Mouse (Mus musculus): ENCODE measurements around the gene Bmpr2.

The Bmpr2 gene

DNA sequence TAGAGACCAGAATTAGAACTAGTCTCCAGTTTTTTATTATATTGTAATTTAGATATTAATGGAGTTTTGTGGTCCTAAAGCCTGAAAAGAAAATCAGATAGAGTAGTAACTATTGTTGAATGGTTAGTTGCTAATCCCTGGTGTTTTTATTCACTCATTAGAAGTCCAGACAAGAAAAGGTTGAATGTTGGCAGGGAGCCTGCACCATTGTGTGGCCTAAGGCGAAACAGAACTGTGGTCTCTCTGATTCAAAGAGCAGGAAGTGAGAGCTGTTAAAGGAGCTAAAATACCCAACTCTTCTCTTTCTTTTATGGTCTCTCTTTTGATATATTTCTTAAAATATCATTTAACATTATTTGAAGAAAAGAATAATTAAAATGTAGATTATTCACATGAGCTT is 32.1 kb downstream of the Bmpr2 start:
- DNase-seq (ENCODE audit: low spot score): no peak

DNA sequence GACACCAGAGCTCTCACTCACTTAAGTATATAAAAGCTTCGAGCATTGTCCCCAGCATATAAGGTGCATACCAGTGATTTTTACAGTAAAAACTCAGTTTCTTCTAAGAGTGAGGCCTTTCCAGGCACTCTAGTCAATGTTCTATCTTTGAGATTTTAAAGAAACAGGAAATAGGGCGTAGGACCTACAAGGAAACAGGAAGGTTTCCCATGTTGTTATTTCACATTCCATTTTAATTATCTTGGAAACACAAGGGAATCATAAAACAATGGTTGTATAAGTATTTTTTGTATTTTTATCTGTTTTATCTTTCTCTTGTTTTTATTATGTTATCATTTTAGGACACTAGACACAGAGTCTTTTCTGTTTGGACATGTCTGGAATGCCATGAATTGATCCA is 34.7 kb downstream of the Bmpr2 start:
- no peak for DNase-seq (ENCODE audit: low spot score)

DNA sequence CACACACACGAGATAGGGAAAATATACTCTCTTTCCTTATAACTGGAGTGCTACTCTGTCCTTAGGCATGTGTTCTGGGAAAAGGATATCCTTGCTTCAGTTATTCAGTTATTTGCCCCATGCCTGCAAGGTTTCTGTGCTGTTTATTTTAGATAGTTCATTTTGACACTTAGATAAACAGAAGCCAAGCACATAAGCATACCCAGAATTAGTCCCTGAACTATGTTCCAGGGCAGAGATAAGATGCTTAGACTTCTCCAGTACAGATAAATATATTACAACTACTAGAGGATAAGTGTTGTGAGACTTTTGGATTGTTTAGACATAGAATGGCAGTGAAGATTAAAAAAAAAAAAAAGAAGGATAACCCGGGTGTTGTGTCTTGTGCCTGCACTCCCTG is 41.2 kb downstream of the Bmpr2 start:
- peak; percentile 40 for DNase-seq (ENCODE audit: low spot score)

DNA sequence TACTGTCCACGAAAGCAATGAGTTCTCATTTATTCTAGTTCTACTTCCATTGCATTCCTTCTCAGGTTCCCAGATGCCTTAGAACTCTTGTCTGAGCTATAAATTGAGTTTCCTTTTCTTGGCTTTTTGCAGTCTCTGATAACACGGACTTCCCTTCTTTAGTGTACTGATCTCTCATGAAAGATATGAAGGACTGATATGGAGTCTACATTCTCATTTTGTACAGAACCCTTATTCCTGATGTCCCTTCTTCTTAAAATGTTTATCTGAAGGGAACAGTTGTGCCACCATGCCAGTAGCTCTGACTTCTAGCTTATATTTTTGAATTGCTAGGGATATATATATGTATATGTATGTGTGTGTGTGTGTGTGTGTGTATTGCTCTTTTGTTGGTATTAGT is 46.7 kb downstream of the Bmpr2 start:
- no peak for DNase-seq (ENCODE audit: low spot score)

DNA sequence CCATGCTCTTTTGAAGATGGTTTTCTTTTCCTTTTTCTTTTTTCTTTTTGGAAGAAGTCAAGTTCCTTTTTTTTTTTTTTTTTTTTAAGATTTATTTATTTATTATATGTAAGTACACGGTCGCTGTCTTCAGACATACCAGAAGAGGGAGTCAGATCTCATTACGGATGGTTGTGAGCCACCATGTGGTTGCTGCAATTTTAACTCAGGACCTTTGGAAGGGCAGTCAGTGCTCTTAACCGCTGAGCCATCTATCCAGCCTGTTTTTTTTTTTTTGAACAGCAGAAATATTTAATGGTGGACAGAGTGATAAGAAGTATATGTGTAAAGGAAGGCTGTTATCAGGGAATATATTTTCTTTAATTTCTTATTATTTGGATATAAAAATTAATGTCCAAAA is 49.6 kb downstream of the Bmpr2 start:
- DNase-seq (ENCODE audit: low spot score): no peak

DNA sequence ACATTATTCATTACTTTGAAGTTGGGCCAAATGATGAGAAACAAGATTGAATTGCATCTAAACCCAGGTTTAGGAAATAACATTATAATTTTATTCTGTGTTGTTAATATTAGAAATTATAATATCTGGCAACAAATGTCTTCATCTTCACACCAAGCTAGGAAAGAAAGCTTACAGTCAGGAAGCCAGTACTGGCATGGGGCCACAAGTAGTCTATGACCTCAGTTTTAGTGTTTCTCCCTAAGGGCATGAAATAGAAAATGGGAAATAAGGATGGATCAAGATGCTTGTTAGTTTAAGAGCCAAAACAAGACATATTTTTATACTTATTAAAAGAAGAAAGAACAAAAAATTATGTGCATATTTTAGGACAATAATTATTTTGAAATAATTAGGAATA is 62.2 kb downstream of the Bmpr2 start:
- DNase-seq (ENCODE audit: low spot score): no peak

DNA sequence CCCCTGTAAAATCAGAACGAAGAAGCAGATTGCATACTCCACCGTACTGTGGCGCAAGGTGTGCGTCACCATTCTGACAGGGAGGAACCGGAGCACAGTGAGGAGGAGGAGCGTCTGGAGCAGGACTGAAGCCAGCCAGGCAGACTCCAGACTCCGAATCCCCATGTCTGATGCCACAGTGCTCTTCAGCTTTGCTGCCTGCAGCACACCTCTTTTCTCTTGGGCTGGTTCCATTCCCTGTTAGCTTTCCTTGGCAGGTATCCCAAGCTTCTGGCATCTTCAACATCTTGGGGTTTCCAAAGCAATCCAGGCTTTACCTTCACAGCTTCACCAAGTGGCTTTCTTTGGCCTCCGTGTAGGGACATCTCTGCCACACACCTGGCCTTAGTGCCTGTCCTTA is 63.4 kb downstream of the Bmpr2 start:
- DNase-seq (ENCODE audit: low spot score): no peak

DNA sequence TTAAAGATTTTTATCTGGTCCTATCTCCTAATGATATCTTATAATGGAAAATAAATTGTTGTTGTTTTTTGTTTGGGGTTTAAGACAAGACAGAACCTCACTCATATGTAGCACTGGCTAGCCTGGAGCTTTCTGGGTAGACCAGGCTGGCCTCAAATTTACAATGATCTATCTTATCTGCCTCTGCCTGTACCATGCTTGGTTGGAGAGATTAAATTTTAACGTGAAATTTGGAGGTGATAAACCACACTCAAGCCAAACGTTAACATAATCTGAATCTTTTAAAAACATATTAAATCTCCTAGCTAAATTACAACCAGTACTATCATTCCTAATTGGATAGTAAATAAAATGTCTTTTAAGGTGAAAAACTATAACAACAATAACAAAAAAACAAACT is 66.2 kb downstream of the Bmpr2 start:
- no peak for DNase-seq (ENCODE audit: low spot score)

DNA sequence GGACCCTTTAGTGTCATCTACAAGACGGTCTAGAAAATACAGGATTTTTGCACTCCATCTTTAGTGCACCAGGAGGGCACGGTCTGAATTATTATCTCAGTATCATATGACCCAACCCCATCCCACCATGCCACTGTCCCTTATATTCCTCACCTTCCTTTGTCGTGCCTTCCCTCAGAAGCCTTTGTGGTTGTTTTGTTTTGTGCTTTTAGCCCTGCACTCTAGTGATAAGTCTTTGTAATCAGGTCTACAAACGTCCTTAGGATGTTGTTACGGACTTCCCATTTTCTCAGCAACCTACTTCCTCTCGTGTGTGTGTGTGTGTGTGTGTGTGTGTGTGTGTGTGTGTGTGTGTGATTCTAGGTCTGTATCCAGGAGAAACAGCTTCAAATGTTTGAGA is 67.0 kb downstream of the Bmpr2 start:
- no peak for DNase-seq (ENCODE audit: low spot score)

DNA sequence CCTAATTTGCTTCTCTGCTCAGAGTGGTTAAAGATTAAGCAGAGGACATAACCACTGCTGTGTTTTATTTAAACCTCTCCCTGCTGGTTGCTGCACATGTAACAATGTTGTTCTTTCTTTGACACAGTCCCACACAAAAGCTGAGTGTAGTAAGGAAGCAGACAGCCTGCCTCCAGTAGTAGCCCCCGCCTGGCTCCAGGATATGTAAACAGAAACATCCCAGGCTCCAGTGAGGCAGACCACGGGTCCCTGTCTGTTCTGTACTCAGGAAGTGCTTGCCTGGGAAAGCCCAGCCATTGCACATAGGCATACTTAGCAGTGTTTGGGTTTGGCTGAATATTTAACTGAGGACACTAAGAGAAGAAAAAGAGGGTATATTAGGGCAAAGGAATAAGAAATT is 70.5 kb downstream of the Bmpr2 start:
- DNase-seq (ENCODE audit: low spot score): no peak

DNA sequence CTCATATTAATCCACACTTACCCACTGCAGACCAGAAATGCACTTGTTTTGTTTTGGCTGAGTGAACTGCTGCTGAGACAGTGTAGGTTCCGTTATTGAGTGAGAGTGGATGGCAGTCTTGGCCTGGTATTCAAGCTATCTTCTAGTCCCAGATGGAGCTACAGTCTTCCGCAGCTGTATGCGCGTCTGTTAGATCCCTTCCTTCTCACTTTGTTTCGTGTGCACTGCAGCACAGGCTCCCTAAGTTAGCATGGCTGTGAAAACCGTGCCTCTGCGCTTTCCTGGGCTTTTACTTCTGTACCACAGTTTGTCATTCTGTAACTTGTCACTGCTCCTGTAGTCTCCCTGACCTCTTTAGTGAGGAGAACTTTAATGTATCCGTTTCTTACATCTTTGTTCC is 85.1 kb downstream of the Bmpr2 start:
- DNase-seq (ENCODE audit: low spot score): no peak

DNA sequence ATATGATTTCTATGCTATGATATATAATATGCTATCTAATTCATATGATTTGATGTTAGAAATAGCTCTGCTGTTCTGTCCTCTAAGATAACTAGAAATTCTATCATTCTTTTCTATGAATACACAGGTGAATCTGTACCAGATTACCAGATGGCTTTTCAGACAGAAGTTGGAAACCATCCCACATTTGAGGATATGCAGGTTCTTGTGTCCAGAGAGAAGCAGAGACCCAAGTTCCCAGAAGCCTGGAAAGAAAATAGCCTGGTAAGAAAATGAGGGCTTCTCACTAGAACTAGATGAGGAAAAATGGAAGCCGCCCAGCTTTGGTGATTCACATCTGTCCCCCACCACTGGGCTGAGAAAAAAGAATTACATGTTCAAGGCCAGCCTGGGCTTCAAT is 95.8 kb downstream of the Bmpr2 start:
- no peak for DNase-seq (ENCODE audit: low spot score)

DNA sequence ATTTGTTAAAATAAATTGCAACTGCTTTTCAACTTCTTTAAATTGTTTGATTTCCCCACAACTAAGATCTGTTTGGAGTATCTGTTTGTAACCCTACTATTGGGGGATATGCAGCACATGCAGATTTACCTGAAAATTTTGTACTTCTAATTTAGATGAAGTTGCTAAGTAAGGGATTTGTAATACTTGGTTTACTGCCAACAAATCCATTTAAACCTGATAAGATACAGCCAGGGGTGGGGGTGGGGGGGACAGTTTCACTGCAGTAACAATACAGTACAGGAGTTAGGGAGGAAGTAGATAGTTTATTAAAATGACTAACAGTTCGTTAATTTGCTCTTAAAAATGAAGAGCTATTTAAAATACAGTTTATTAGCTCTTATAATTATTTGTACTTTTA is 98.9 kb downstream of the Bmpr2 start:
- DNase-seq (ENCODE audit: low spot score): no peak

DNA sequence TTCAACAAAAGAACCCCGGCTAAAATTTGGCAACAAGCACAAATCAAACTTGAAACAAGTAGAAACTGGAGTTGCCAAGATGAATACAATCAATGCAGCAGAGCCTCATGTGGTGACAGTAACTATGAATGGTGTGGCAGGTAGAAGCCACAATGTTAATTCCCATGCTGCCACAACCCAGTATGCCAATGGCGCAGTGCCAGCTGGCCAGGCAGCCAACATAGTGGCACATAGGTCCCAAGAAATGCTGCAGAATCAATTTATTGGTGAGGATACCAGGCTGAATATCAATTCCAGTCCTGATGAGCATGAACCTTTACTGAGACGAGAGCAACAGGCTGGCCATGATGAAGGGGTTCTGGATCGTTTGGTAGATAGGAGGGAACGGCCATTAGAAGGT is 104.8 kb downstream of the Bmpr2 start:
- DNase-seq (ENCODE audit: low spot score): no peak

DNA sequence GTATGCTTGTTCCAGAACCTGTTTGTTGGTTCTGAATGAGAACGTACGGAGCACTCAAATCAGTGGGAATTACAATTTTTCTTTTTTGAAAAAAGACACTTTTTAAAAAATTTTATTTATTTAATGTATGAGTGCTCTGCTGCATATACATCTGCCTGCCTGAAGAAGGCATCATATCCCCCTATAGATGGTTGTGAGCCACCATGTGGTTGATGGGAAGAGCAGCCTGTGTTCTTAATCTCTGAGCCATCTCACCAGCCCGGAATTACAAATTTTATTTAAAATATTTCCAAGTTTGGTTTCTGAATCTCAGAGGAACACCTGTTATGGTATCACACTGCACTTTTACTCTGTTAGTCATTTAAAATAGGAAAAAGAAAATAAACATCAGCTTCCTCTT is 110.8 kb downstream of the Bmpr2 start:
- no peak for DNase-seq (ENCODE audit: low spot score)

DNA sequence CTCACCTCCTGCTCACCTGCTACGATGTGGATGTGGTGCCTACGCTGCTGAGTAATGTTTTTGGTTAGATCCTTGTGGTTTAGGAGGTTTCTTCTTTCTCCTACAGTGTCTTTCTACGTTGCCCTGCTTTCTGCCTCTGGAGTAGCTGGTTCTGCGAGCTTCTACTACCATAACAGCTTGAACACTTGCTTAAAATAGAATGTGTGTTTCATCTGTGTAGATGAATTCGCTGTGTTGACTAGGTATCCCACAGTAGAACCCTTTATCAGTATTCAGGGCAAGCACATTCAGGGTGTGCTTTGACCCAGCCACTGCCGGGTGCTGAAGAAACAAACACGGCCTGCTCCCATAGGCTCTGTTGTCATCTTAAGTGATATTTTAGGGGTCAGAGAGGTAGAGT is 114.9 kb downstream of the Bmpr2 start:
- DNase-seq (ENCODE audit: low spot score): no peak

DNA sequence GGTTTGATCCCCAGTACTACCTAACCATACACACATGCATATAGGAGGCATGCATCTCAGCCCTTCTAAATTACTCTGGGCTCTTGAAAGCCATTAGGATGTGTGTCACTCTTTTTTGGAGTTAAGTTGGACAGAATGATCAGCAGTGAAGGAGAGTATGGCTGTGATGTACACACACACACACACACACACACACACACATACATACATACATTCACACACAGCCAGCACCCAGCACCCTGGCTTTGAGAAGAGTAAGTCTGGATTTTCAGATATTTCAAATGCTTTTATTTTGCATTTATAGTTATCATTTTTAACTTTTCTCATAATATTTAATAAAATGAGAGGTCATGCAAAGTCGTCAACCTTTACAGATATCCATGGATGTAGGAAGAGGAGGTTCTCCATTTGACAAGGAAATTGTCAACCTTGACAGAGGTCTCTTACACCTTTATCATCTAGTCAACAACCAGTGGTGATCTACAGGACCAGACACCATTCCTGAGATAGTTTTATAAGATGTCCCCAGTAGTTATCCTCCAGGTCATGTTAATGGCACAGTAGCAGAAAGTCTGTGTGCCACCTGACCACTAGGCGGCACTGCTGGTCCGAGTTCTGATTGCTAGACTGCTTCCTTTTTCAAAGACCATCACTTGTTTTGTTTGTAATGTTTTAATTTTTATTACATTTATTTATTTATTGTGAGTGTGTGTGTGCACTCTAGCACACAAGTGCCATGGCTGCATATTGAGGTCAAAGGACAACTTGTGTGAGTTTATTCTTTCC is 120.3 kb downstream of the Bmpr2 start:
- DNase-seq (ENCODE audit: low spot score): peak; percentile 74

DNA sequence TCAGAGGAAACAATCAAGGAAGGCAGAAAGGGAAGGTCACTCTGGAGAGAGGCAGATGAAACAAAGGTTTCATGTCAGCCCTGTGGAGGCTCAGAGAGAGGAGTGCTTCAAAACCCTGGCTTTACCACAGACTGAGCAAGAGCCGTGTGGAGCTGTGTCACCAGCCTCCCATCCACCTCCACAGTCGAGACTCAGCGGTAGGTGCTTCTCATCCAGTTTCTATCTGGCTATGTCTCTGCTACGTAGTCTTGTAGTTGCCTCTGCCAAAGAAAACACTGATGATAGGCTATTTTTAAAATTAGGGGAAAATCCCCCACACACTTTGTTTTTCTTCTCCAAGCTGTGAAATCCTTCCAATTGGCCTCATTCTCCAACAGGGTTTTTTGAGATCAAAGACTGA is 123.7 kb downstream of the Bmpr2 start:
- DNase-seq (ENCODE audit: low spot score): no peak

DNA sequence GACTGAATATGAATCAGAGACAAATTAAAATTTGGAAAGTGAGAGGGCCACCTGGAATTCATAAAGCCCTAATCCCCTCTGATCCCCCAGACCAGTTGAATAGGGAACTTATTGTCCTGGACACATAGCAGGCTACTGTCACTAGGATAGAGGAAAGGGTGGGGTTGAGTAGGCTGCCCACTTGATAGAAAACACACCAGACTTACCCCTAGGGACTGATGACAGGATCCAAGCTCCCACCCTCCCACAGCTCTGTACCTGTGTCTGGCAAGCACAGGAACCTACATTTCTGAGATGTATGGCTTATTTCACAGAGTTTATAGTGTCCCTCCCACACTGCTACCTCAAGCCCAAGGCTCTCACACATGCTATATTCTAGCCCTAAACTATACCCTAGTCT is 124.8 kb downstream of the Bmpr2 start:
- no peak for DNase-seq (ENCODE audit: low spot score)

DNA sequence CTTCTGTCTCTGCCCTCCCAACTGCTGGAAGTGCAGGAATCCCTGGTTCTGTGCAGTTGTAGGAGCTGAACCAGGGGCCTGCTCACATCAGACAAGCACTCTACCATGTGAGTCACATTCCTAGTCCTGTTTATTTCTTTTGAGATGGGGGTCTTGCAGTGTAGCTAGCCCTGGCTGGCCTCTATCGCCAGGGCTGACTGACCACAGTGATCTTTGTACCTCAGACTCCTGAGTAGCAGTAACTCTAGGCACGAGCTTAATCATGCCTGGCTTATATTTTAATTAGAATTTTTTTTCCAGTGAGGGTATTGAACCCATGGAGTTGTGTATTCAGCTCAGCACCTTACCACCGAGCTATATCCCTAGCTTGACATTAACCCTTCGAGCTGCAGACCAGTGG is 128.0 kb downstream of the Bmpr2 start:
- DNase-seq (ENCODE audit: low spot score): no peak

DNA sequence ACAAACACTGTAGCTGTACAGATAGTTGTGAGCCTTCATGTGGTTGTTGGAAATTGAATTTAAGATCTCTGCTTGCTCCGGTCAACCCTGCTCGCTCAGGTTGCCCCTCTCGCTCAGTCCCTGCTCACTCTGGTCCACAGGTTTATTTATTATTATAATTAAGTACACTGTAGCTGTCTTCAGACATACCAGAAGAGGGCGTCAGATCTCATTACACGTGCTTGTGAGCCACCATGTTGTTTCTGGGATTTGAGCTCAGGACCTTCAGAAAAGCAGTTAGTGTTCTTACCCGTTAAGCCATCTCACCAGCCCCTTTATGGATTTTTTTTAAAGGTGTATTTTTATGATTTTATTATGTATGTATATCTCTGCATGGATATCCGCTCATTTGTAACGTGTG is 129.6 kb downstream of the Bmpr2 start:
- DNase-seq (ENCODE audit: low spot score): no peak

DNA sequence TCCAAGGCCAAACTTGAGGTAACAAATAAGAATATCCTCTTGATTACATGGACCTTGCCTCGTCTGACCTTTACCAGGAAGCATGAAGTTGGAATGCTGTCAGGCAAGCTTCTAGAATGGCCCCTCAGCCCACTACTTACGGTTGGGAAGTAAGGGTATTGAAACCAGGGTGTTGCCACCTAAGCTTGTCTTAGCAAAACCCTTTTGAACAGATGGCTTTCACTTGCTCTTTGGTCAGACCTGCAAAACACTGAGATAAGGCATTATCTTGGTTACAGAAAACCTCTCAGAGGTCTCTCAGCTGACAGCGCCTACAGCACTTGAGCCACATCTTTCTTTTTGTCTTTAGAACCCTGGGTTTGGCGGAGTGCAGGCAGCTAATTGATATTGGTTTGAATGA is 130.8 kb downstream of the Bmpr2 start:
- DNase-seq (ENCODE audit: low spot score): peak; percentile 54

DNA sequence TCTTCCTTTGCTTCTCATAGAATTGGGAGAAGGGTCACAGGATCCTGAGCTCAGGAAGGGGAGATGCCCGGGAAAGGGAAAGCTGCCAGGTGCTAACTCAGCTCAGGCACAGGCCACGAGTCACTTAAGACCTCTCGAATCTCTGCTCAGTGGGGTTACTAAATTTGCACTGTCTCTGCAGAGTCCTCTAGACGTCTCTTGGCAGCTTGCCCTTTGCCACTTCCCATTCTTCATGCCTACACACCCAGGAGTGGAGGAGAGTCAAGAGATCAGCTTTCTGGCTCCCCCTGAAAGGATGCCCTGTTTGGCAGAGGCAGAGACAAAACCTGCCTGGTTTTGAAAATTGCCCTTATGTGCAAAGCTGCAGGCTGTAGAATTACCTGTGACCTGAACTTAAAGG is 132.3 kb downstream of the Bmpr2 start:
- no peak for DNase-seq (ENCODE audit: low spot score)

DNA sequence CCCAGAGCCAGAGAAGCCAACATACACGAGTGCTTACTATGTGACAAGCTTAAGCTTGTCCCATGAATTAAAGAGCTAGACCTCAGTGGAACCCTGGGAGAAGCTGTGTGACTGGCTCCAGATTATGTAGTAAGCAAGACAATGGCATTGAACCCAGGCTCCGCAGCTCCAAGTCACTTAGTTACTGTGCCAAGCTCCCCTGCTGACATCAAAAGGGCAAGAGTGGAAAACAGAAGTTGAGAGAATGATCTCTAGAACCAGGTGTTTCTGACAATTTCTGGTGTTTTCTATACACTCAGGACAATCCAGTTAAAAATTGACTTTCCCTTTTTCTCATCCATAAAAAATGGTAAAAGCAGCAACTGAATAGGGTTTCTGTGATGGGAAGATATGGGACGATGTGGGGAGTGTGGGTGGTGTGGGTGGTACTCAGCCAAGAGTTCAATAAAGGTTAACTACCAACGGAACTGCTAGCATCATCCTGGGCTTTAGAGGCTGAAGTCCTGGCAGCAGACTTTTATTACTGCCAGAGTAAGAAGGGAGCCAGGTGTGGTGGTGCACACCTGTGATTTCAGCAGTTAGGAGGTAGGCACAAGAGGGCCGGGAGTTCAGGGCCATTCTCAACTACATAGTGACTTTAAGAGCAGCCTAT is 134.1 kb downstream of the Bmpr2 start:
- no peak for DNase-seq (ENCODE audit: low spot score)
